Mouse (Mus musculus): ENCODE results near the gene Vwc2l.

Gene Vwc2l

DNA sequence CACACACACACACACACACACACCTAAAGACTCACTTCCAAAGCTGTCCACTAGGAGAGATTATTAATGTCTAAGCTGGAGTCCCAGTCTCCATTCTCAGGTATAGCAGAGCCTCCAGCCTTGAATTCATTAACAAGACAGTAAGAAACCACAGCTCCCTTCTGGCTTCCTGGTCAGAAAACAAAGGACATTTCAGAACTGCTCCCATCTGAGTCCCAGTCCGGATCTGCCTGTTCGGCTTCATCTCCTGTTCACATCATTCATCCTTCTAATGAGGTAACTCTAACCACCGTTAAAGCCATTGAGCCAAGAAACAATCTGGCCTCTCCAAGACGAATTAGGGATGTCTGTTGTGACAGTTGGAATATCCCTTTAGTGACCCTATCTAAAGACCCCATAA is 185.7 kb downstream of the Vwc2l start:
- DNase-seq (ENCODE audit: low read depth, low spot score): no peak

DNA sequence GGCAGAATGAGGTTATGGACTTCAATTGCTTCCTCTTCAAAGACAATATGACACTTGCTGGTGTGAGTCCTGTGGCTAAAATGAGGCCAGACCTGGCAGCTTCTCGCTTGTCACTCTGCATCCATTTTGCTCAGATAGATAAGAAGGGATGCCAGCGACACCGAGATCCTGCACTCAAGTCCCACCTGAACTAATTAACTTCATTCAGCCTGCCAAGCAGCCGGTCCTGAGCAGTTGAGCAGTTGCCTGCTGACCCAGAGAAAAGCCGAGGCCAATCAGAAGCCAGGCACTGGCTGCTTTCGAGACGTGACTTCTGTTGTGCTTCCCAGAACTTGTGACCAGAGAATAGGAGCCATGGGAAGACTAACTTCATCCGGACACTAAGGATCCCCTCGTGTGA is 187.6 kb downstream of the Vwc2l start:
- DNase-seq (ENCODE audit: low read depth, low spot score): no peak

DNA sequence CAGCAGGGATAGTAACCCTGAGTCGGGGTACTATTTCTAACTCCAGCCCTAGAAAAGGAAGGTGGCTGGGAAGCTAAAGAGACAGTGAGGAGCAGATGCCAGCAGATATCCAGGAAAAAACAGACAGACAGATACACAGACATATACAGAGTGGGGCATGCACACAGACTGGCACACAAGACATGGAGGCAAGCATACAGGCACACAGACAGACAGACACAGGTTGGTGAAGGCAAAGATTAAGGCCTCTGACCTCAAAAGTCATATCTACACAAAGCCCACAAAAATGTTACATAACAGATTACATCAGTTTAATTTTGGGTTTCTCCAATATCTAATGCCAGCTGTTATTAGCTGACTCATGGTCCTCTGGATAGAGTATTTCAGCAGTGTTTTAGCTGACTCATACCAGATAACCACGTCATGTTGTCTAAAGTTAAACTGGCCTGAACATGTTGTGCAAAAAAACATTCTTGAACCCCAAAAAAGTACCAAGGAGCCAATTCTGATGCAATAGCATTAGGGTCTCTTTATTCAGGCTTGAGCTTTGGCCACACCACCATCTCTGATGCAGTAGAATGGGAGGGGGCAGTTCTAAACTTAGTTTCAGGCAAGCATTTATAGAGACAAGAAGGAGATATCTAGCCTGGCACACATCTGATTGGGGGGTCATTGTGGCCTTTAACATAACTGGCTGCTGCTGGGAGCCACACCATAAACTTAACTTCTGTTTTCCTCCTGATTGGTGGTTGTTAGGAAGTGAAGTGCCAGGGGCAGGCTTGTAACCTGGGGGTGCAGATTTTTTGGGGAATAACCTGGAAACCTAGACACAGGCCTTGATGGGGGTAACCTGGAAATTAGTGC is 192.9 kb downstream of the Vwc2l start:
- no peak for DNase-seq (ENCODE audit: low read depth, low spot score)

DNA sequence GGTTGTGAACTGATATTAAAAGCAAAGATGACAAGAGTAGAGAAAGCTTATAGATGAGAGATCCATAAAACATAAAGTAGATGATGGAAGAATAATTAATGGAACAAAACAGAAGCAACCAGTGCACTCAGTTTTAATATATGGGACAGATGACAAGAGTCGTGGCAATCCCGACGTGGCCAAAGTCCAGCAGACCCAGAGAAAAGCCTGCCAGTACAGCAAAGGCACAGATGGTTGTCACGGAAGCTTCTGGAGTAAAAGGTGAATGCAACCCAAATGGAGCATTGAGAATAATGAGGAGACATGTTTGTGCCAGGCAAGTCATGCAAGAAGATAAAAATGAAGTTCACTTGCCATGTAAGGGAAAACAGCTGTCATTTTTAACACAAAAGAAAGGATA is 207.5 kb downstream of the Vwc2l start:
- no peak for DNase-seq (ENCODE audit: low read depth, low spot score)

All from retina, adult 2 months (tissue).